Mouse (Mus musculus) kidney, embryonic 15.5 days (tissue): ENCODE measurements around the gene Cat. TPM values are rescaled to one million over a fixed set of nuclear protein-coding genes. Genes with fewer than 3 reads are reported as not detected.

Experiments used
- ATAC-seq: fragments of 200-750 bp; cut with Nextera tagmentation; replicated peaks from 2 replicates; pipeline ENCODE4 v1.8.0; 2017; ENCODE audit warnings: moderate TSS enrichment; ENCODE audit not compliant: low FRiP score
- H3K27ac ChIP-seq: fragments of 300-500 bp; sonication (generic); 2 replicates; pipeline ENCODE4 v1.5.1; 2015; ENCODE audit warnings: mild to moderate bottlenecking, inconsistent platforms
- H3K27me3 ChIP-seq: fragments of 300-500 bp; sonication (generic); 2 replicates; pipeline ENCODE4 v1.6.1; 2015; ENCODE audit warnings: inconsistent platforms
- H3K36me3 ChIP-seq: fragments of 300-500 bp; sonication (generic); 2 replicates; pipeline ENCODE4 v1.6.1; 2015; ENCODE audit warnings: inconsistent platforms
- H3K4me1 ChIP-seq: fragments of 300-500 bp; sonication (generic); 2 replicates; pipeline ENCODE4 v1.6.1; 2015; ENCODE audit warnings: inconsistent platforms
- H3K4me2 ChIP-seq: fragments of 300-500 bp; sonication (generic); 2 replicates; pipeline ENCODE4 v1.6.1; 2015; ENCODE audit warnings: moderate library complexity, mild to moderate bottlenecking, inconsistent platforms
- H3K4me3 ChIP-seq: fragments of 300-500 bp; sonication (generic); replicated peaks from 2 replicates; pipeline ENCODE4 v1.5.1; 2015; ENCODE audit warnings: mild to moderate bottlenecking, inconsistent platforms
- H3K9ac ChIP-seq: fragments of 300-500 bp; sonication (generic); 2 replicates; pipeline ENCODE4 v1.6.1; 2015; ENCODE audit warnings: mild to moderate bottlenecking, inconsistent platforms
- H3K9me3 ChIP-seq: fragments of 300-500 bp; sonication (generic); replicated peaks from 2 replicates; pipeline ENCODE4 v1.6.1; 2016; ENCODE audit warnings: inconsistent platforms
- WGBS: fragments of 180-500 bp; shearing (Covaris S2); methylation state at CpG from one replicate; pipeline ENCODE4 v1.1.7; 2015; ENCODE audit warnings: mixed read lengths; 5-methylcytosine and 5-hydroxymethylcytosine counted together
- polyA plus RNA-seq: library from polyadenylated mRNA; unstranded; fragments of >200 nt; fragmentation: Nextera tagmentation; extraction: Ambion mirVana; gene quantifications from 2 replicates; pipeline ENCODE4 v1.2.1, GENCODE M21; 2015

Gene Cat
- polyA plus RNA-seq, 1 experiment from 2014 or later = 99.4 TPM

DNA sequence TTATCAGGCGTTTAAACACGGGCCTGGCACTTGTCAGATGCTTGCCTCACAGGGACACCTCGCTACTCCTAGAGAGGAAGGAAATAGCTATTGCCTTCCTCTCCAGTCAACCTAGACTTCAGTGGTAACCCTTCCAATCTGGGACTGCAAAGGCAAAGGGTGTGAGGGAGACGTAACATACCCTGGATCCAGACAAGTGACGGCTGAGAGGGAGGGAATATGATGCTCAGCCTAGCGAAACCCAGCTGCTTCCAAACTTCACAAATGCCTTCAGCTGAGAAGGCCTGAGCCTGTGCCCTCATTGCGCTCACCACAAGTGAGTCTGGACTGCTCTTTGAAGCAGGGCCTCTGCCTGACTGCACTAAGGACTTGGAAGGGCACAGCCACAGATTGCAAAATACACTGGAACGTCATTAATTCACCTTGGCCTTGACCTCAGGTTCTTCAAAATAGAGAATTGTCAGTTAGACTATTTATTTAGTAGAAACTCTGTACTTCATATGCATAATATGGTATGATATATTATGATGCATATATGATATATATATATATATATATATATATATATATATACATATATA lies 52.2 kb downstream of the Cat start:
- Histone ChIP-seq H3K4me2 (no peak overlapping the region), H3K36me3 (no peaks in the 10 kb centered on the region), H3K27ac (no peak overlapping the region), H3K9ac (no peak overlapping the region), H3K9me3 (no peaks in the 10 kb centered on the region), H3K4me1 (peaks cover 30% of the 10 kb centered on the region), H3K4me3 (no peak overlapping the region), H3K27me3 (no peaks in the 10 kb centered on the region)
- 52% methylated on average over 8 of the region's 8 CpGs for WGBS
- no peak for ATAC-seq

- H3K27ac ChIP-seq = no peak overlapping the region
- no peak overlapping the region for H3K4me3 ChIP-seq
- WGBS = 37% methylated on average over 1 of the region's 1 CpGs
- no peak overlapping the region for H3K9ac ChIP-seq
- H3K27me3 ChIP-seq = no peaks in the 10 kb centered on the region
- 0 out of 2 replicates have a peak, but pooled peaks have one; percentile 20 for ATAC-seq
- peaks cover 9% of the 10 kb centered on the region; the same call in 1 of the 2 replicates for H3K4me1 ChIP-seq
- H3K36me3 ChIP-seq = no peaks in the 10 kb centered on the region
- no peak overlapping the region for H3K4me2 ChIP-seq
- no peaks in the 10 kb centered on the region for H3K9me3 ChIP-seq
Measured at GRCm38 (mm10) chr2:103430712-103431111, 54.2 kb downstream of the Cat start.

DNA sequence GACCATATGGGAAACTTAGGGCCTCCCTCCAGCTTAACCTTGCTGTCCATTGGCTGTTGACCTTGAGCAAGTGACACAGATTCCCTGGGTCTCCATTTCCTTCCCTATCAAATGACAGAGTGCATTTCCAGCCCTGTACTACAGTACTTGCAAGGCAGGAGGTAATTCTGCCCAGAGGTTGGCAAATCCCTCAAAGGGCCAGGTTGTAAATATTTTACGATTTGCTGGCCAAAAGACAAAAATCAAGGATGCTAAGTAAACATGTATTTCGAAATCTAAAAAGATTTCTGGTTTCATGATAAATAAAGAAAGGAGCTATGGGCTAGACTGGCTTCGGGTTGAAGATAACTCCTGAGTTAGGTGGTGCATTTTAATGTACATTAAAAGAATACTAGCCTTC lies 56.6 kb downstream of the Cat start:
- no peaks in the 10 kb centered on the region for H3K36me3 ChIP-seq
- H3K9ac ChIP-seq = no peak overlapping the region
- no peak overlapping the region for H3K4me3 ChIP-seq
- no peak overlapping the region for H3K27ac ChIP-seq
- 70% methylated on average over 3 of the region's 3 CpGs for WGBS
- peaks cover 8% of the 10 kb centered on the region; the same call in 1 of the 2 replicates for H3K4me1 ChIP-seq
- no peaks in the 10 kb centered on the region for H3K27me3 ChIP-seq
- ATAC-seq = no peak
- no peak overlapping the region for H3K4me2 ChIP-seq
- H3K9me3 ChIP-seq = no peaks in the 10 kb centered on the region

GRCm38 (mm10) chr2:103425456-103426063 lies 59.4 kb downstream of the Cat start:
- H3K27ac ChIP-seq = no peak overlapping the region
- H3K4me3 ChIP-seq = no peak overlapping the region
- no peaks in the 10 kb centered on the region for H3K9me3 ChIP-seq
- H3K4me2 ChIP-seq = no peak overlapping the region
- peaks cover 15% of the 10 kb centered on the region for H3K4me1 ChIP-seq
- H3K36me3 ChIP-seq = no peaks in the 10 kb centered on the region
- WGBS = 68% methylated on average over 11 of the region's 11 CpGs
- H3K9ac ChIP-seq = no peak overlapping the region
- H3K27me3 ChIP-seq = no peaks in the 10 kb centered on the region
- ATAC-seq = no peak

GRCm38 (mm10) chr2:103424349-103425026 lies 60.5 kb downstream of the Cat start:
- H3K27ac ChIP-seq = 0 out of 2 replicates have a peak overlapping the region, but pooled peaks have one; percentile 6
- peaks cover 15% of the 10 kb centered on the region for H3K4me1 ChIP-seq
- no peak overlapping the region for H3K9ac ChIP-seq

DNA sequence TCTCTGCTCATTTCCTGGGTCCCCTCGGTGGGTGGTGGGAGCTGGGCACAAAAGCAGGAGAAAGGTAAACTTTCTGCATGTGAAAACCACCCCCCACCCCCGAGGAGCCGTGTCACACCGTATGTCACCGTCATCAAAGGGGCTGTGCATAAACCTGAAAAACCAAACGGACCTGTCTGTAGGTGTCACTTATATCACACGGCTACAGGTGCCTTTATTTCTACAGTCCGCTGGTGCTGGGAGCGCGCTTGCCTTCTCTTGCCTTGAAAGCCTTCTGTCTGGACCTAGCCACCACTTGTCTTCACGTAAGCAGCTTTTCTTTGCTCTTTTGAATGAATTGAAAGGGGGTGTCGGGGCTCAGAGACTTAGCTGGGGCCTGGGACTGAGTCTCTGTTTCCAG lies 61.1 kb downstream of the Cat start:
- Histone ChIP-seq H3K9ac (no peak overlapping the region), H3K36me3 (no peaks in the 10 kb centered on the region), H3K9me3 (no peaks in the 10 kb centered on the region), H3K4me1 (peaks cover 15% of the 10 kb centered on the region), H3K4me2 (peak overlapping the region; percentile 34), H3K27me3 (no peaks in the 10 kb centered on the region), H3K4me3 (no peak overlapping the region; the same call in 1 of the 2 replicates), H3K27ac (0 out of 2 replicates have a peak overlapping the region, but pooled peaks have one; percentile 6)
- WGBS = 67% methylated on average over 12 of the region's 12 CpGs
- ATAC-seq = no peak

More at GRCm38 (mm10) chr2:103424349-103425026, 60.5 kb downstream of the Cat start:
- Histone ChIP-seq H3K36me3 (no peaks in the 10 kb centered on the region), H3K9me3 (no peaks in the 10 kb centered on the region), H3K4me3 (no peak overlapping the region; the same call in 1 of the 2 replicates), H3K4me2 (peak overlapping the region; percentile 34), H3K27me3 (no peaks in the 10 kb centered on the region)
- 29% methylated on average over 12 of the region's 12 CpGs for WGBS
- ATAC-seq = peak; percentile 55; the same call in 1 of the 2 replicates

DNA sequence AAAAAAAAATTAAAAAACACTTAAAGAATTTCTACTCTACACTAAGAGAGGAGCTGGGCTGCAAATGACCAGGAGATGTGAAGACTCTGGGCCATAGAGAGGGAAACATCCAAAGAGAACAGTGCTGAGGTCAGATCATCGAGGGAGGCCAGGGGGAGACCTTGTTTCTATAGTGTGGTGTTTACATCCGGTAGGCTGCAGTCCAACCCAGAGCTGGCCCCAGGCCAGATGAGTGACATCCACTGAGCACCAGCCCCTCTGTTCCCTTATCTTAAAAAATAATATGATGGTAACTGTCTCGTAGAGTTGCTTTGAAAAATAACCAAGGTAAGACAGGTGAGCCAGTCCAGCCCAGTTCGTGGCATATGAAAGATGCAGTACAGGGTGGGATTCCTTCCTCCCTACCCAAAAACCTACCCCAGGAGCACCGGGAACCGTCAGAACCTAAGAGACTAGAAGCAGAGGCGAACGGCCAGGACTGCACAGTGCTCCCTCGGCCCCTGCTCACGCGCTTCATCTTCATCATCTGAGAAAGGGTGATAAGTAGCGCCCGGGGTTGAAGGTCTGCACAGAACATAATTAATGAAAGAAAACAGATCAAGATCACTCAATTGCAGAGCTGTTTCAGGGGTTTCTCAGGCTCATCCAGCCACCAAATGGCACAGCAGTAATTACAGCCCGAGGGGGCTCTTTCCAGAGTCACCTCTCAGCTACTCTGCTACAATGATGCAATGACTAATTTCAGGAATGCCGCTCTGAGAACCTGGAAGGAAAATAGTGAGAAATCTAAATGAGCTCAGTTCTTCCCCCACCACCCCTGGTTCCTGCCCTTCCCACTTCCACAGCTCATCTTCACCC lies 64.1 kb downstream of the Cat start:
- ATAC-seq = 0 out of 2 replicates have a peak, but pooled peaks have one; percentile 9
- WGBS = 43% methylated on average over 15 of the region's 15 CpGs

DNA sequence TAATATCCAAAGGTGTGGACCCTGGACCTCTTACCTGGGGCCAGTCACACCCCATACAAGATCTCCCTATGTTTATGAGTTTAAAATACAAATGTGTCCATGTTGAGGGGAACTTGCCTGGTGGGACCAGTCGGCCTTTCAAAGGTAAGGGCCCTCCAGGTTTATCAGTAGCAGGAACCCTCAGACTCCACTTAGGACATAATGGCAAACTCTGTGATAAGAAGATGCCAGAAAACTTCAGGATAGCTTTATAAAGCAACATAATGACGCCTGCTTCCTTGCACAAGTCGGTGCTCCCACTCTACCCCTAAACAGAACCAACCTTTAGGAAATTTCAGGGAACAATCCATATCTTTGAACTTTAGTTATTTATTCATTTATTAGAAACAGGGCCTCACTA lies 69.2 kb downstream of the Cat start:
- Histone ChIP-seq H3K9ac (no peak overlapping the region), H3K36me3 (no peaks in the 10 kb centered on the region), H3K4me3 (no peak overlapping the region), H3K27ac (no peak overlapping the region), H3K4me1 (peaks cover 3% of the 10 kb centered on the region), H3K9me3 (no peaks in the 10 kb centered on the region), H3K27me3 (no peaks in the 10 kb centered on the region), H3K4me2 (no peak overlapping the region)
- WGBS = 86% methylated on average over 3 of the region's 3 CpGs
- ATAC-seq = no peak

More for the DNA sequence above, 64.1 kb downstream of the Cat start:
- H3K36me3 ChIP-seq = no peaks in the 10 kb centered on the region
- no peaks in the 10 kb centered on the region for H3K9me3 ChIP-seq
- H3K4me3 ChIP-seq = no peak overlapping the region
- peaks cover 15% of the 10 kb centered on the region for H3K4me1 ChIP-seq
- no peak overlapping the region for H3K4me2 ChIP-seq
- H3K27me3 ChIP-seq = no peaks in the 10 kb centered on the region
- 0 out of 2 replicates have a peak overlapping the region, but pooled peaks have one; percentile 2 for H3K27ac ChIP-seq
- no peak overlapping the region for H3K9ac ChIP-seq

DNA sequence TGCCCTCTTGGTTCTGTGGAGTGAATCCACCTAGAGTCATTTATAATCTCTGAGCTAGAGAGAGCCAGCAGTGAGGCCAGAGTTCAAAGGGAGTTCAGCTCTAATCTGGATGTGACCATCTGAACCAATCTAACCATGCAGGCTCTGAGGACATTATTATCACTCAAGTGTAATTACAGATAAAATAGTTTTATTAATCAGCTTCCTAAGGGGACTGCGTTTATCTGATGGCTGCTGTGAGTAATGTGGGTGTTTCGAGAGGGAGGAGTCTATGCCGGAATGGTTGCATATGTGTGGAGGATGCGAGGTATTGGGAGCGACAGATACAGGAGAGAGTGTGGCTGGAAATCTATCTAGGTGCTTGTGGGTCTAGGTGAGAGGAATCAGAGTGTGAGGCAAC lies 71.6 kb downstream of the Cat start:
- ATAC-seq = peak; percentile 55
- H3K9me3 ChIP-seq = no peaks in the 10 kb centered on the region
- H3K27me3 ChIP-seq = no peaks in the 10 kb centered on the region
- no peaks in the 10 kb centered on the region for H3K4me1 ChIP-seq
- H3K27ac ChIP-seq = no peak overlapping the region
- H3K4me3 ChIP-seq = no peak overlapping the region
- H3K9ac ChIP-seq = no peak overlapping the region
- H3K36me3 ChIP-seq = no peaks in the 10 kb centered on the region
- H3K4me2 ChIP-seq = no peak overlapping the region
- 68% methylated on average over 5 of the region's 5 CpGs for WGBS

GRCm38 (mm10) chr2:103411816-103412215 lies 73.1 kb downstream of the Cat start:
- no peak overlapping the region for H3K9ac ChIP-seq
- H3K9me3 ChIP-seq = no peaks in the 10 kb centered on the region
- H3K4me2 ChIP-seq = no peak overlapping the region
- no peak overlapping the region for H3K27ac ChIP-seq
- 72% methylated on average over 3 of the region's 3 CpGs for WGBS
- no peaks in the 10 kb centered on the region for H3K4me1 ChIP-seq
- H3K4me3 ChIP-seq = no peak overlapping the region
- ATAC-seq = 0 out of 2 replicates have a peak, but pooled peaks have one; percentile 59
- H3K27me3 ChIP-seq = no peaks in the 10 kb centered on the region
- no peaks in the 10 kb centered on the region for H3K36me3 ChIP-seq

DNA sequence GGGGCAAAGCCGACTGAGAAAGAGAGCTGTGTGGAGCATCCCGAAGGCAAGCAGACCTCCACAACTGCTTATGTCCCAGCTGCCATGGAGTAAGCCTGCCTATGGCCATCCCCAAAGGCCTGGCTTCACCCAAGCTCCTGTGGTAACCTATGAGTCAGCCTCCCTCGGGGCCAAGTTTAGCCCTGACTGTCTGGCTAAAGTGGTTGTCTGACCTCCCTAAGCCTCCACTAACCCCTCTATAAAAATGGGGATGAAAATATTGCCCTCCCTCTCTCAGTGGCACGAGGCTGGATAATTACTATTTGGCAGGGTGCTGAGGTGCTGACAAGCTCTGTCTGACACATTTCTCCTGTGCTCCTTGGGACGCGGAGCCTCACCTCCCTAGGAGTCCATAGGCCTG lies 73.6 kb downstream of the Cat start, which contains the start of gene Elf5:
Gene Elf5 (plus strand): TSS at position 341 of the 400 bp plus-strand sequence.
- Histone ChIP-seq H3K27me3 (no peaks in the 10 kb centered on the region), H3K27ac (peak within 1 kb of the TSS; percentile 52; the same call in 1 of the 2 replicates), H3K4me3 (no peak within 1 kb of the TSS), H3K9me3 (no peaks in the 10 kb centered on the region), H3K36me3 (no peaks in the 10 kb centered on the region), H3K4me1 (no peaks in the 10 kb centered on the region), H3K9ac (no peak within 1 kb of the TSS), H3K4me2 (no peak within 1 kb of the TSS)
- WGBS = 73% methylated on average over 6 of the region's 6 CpGs
- ATAC-seq = no peak
